Mouse (Mus musculus): Measurements from ENCODE around the gene Sez6l2.

GRCm38 (mm10) chr7:126948626-126949025 is 1.7 kb upstream of the Sez6l2 start:
- TF ChIP-seq CTCF (IDR thresholded peaks at IDR 0.05; ENCODE audit: low read depth) (no peak), EP300 (IDR thresholded peaks at IDR 0.05; ENCODE audit: low read depth) (no peak)

Data from liver, postnatal 0 days (tissue).